Mouse (Mus musculus): ENCODE results near the gene Amigo3.
A peak's percentile ranks its signal among the peaks of the same experiment; 100 is the strongest.

GRCm38 (mm10) chr9:108008041-108008440 is 44.9 kb upstream of the Amigo3 start:
- TF ChIP-seq EP300 (IDR thresholded peaks at IDR 0.05; ENCODE audit: insufficient read depth, low read depth, low read length): peak; percentile 61; the same call in 1 of the 2 replicates
- TF ChIP-seq CTCF (IDR thresholded peaks at IDR 0.05; ENCODE audit: low read depth, low read length): no peak
- TF ChIP-seq POLR2A (IDR thresholded peaks at IDR 0.05; ENCODE audit: insufficient read depth, low read length): no peak
